Mouse (Mus musculus) NIH3T3 (cell line): ENCODE data around the gene Tbc1d1.
A peak's percentile ranks its signal among the peaks of the same experiment; 100 is the strongest.

Source experiments
- DNase-seq: peaks from one replicate; pipeline ENCODE4 v3.0.0-alpha.2; 2012; ENCODE audit warnings: low read depth

The Tbc1d1 gene

GRCm38 (mm10) chr5:64383215-64383614, 227.1 kb downstream of the Tbc1d1 start:
- DNase-seq: no peak

- no peak for DNase-seq
Observed at GRCm38 (mm10) chr5:64384546-64384945, 228.4 kb downstream of the Tbc1d1 start.

- DNase-seq: no peak
Observed at GRCm38 (mm10) chr5:64386996-64387395, 230.9 kb downstream of the Tbc1d1 start.

GRCm38 (mm10) chr5:64389202-64389929, 233.3 kb downstream of the Tbc1d1 start:
- DNase-seq: peak; percentile 83

GRCm38 (mm10) chr5:64391346-64391745, 235.2 kb downstream of the Tbc1d1 start:
- no peak for DNase-seq

DNA sequence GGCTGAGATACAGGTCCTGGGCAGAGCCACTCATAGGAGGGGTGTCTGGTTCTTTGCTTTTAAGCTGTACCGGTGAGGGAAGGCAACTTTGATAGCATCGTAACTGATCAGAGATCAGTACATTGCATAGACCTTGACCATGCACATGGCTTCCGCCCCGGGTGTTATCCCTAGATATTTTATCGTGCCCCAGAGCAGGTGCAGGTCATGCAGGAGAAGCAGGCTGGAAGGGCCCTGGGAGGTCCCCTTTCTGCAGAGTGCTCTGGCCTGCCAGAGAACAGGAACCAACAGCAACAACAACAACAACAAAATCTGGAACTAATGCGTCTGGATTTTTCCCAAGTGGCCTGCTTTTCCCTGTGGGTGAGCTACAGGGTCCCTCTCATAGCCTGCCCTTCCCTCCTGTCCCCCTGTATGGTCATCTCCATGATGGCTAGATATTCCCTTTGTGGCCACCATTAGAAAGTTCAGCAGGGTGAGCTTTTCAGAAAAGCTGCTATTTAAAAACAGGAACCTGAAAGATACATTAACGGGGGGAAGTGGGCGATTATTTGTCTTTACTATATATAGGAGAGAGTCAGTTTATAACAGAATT, 236.4 kb downstream of the Tbc1d1 start:
- no peak for DNase-seq

DNA sequence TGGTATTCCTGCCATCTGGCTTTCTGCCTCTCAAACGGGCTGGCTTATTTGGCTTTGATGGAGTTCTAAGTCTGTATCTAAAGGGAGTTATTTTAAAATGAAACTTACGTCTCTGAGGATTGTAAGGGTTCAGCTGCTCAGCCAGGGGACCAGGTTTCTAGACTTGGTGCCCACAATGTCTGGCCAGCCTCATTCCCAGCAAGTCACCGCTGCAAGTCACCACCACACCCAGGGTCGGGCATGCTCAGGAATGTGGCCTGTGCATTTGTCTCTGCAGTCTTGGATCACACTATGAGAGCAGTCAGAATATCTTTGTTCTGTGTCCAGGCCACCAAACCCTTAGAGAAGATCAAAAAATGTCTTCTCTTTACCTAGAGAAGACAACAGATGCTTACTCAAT, 237.4 kb downstream of the Tbc1d1 start:
- no peak for DNase-seq

- DNase-seq: no peak
Observed at GRCm38 (mm10) chr5:64398155-64398554, 242.1 kb downstream of the Tbc1d1 start.

- no peak for DNase-seq
Observed at GRCm38 (mm10) chr5:64400742-64401141, 244.6 kb downstream of the Tbc1d1 start.
